Mouse (Mus musculus): ENCODE results near the gene Olfr993. TPM values are rescaled to one million over a fixed set of nuclear protein-coding genes. Genes with fewer than 3 reads are reported as not detected.

Olfr993 gene
- not detected in 2 replicates for polyA plus RNA-seq (2015; fragmentation: Nextera tagmentation; extraction: Ambion mirVana)

DNA sequence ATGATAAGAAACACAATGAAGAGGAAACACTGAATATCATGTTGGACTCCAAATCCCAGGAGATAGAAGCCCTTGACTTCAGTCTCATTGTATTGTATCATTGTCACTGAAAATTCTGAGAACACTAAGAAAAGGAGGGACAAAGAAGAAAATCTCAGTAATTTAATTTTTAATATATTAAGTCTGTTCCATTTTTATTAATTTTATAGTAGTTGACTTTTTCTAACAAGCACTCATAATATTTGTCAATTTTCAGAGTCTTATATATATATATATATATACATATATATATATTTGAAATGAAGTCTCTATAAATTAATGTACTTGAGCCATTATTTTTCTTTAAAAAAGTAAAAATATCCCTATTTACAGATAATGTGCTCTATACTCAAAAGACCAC is at the start of gene Olfr993:
Gene Olfr993 (minus strand): TSS at position 101 of the 400 bp plus-strand sequence.
- Histone ChIP-seq H3K27me3 (ENCODE audit: control insufficient read depth, insufficient read depth, low read length) (no peaks in the 10 kb centered on the region), H3K4me3 (ENCODE audit: low read depth, low read length) (no peak within 1 kb of the TSS), H3K9ac (ENCODE audit: low read length) (no peak within 1 kb of the TSS), H3K27ac (replicated peaks) (no peak within 1 kb of the TSS), H3K4me1 (replicated peaks; ENCODE audit: control insufficient read depth, insufficient read depth) (no peaks in the 10 kb centered on the region), H3K9me3 (ENCODE audit: control insufficient read depth, low read length) (no peaks in the 10 kb centered on the region), H3K4me2 (replicated peaks; ENCODE audit: low read depth) (no peak within 1 kb of the TSS), H3K36me3 (ENCODE audit: control insufficient read depth, insufficient read depth, low read length) (no peaks in the 10 kb centered on the region)
- no peak for DNase-seq (ENCODE audit: low spot score)
- no peak for TF ChIP-seq CTCF (IDR thresholded peaks at IDR 0.05; ENCODE audit: low read depth)
- TF ChIP-seq EP300 (optimal IDR thresholded peaks at IDR 0.05): no peak
- no peak for ATAC-seq (ENCODE audit: low FRiP score, low TSS enrichment)

DNA sequence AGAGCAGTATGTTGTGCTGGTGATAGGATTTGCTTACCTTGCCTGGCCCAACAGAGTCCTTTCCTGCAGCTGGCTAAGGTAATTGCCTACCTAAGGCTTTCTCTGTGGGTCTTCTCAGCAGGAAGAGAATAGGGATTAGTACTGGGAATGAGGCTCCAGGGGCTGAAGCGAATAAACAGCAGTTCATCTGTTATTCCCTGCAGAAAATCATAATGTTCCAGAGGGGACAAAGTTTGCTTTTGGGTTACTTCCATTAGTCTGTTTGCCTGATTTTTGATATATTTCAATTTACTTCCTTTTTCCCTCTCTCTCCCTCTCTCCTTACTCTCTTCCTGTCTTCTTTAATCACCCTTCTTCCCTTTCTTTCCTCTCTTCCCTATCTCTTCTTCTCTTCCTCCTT is 28.9 kb upstream of the Olfr993 start, which contains the start of gene Olfr995:
Gene Olfr995 (minus strand): TSS at position 101 of the 400 bp plus-strand sequence.
- Histone ChIP-seq H3K27ac (replicated peaks) (no peak within 1 kb of the TSS), H3K4me2 (replicated peaks; ENCODE audit: low read depth) (no peak within 1 kb of the TSS), H3K9me3 (ENCODE audit: control insufficient read depth, low read length) (no peaks in the 10 kb centered on the region), H3K9ac (ENCODE audit: low read length) (no peak within 1 kb of the TSS), H3K4me3 (ENCODE audit: low read depth, low read length) (no peak within 1 kb of the TSS), H3K27me3 (ENCODE audit: control insufficient read depth, insufficient read depth, low read length) (no peaks in the 10 kb centered on the region), H3K4me1 (replicated peaks; ENCODE audit: control insufficient read depth, insufficient read depth) (no peaks in the 10 kb centered on the region), H3K36me3 (ENCODE audit: control insufficient read depth, insufficient read depth, low read length) (no peaks in the 10 kb centered on the region)
- ATAC-seq (ENCODE audit: low FRiP score, low TSS enrichment) (no peak), DNase-seq (ENCODE audit: low spot score) (no peak)
- no peak for TF ChIP-seq EP300 (optimal IDR thresholded peaks at IDR 0.05)
- no peak for TF ChIP-seq CTCF (IDR thresholded peaks at IDR 0.05; ENCODE audit: low read depth)
- WGBS: 30% methylated on average over 1 of the region's 1 CpGs

DNA sequence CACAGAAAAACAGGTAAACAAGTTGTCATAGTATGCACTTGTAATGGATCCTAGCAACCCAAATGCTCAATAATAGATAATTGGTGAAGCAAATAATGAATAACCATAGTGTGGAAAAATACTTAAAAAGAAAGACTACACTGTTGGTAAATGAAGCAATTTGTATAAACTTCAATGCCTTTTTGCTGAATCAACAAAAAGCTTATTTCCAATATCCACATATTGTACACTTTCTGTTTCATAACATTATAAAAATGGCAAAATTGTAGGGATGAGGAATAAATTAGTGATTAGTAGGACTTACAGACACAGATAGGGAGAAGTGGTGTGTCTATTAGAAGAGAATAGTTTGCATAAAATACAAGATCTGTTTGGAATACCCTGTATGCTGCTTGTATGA is 27.9 kb upstream of the Olfr993 start:
- no peak for DNase-seq (ENCODE audit: low spot score)
- H3K9ac ChIP-seq (ENCODE audit: low read length): no peak overlapping the region
- H3K9me3 ChIP-seq (ENCODE audit: control insufficient read depth, low read length): no peaks in the 10 kb centered on the region
- H3K27me3 ChIP-seq (ENCODE audit: control insufficient read depth, insufficient read depth, low read length): no peaks in the 10 kb centered on the region
- no peak overlapping the region for H3K27ac ChIP-seq (replicated peaks)
- no peak overlapping the region for H3K4me3 ChIP-seq (ENCODE audit: low read depth, low read length)
- TF ChIP-seq CTCF (IDR thresholded peaks at IDR 0.05; ENCODE audit: low read depth): no peak
- no peak for TF ChIP-seq EP300 (optimal IDR thresholded peaks at IDR 0.05)
- H3K4me2 ChIP-seq (replicated peaks; ENCODE audit: low read depth): no peak overlapping the region
- no peaks in the 10 kb centered on the region for H3K36me3 ChIP-seq (ENCODE audit: control insufficient read depth, insufficient read depth, low read length)
- ATAC-seq (ENCODE audit: low FRiP score, low TSS enrichment): no peak
- H3K4me1 ChIP-seq (replicated peaks; ENCODE audit: control insufficient read depth, insufficient read depth): no peaks in the 10 kb centered on the region

DNA sequence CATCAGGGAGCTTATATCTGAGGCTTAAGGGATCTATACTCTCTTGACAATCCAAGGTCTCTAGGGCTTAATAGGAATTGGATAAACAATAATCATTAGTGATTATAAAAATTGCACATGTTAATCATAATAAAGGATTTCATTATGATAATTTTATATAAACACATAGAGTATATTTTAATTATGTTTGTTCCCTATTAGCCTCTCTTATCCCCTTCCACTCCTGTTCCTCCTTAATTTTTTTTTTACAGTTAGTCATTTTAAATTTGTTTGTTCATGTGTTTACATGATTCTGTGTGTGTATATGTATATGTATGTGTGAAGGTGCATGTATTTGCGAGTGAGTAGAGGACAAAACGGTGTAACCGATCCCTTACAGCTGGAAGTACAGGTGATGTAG is 21.7 kb upstream of the Olfr993 start, which contains the start of gene Olfr994:
Gene Olfr994 (minus strand): TSS at position 101 of the 400 bp plus-strand sequence.
- no peaks in the 10 kb centered on the region for H3K4me1 ChIP-seq (replicated peaks; ENCODE audit: control insufficient read depth, insufficient read depth)
- DNase-seq (ENCODE audit: low spot score): no peak
- no peak within 1 kb of the TSS for H3K27ac ChIP-seq (replicated peaks)
- no peaks in the 10 kb centered on the region for H3K27me3 ChIP-seq (ENCODE audit: control insufficient read depth, insufficient read depth, low read length)
- no peak within 1 kb of the TSS for H3K9ac ChIP-seq (ENCODE audit: low read length)
- no peaks in the 10 kb centered on the region for H3K36me3 ChIP-seq (ENCODE audit: control insufficient read depth, insufficient read depth, low read length)
- no peak within 1 kb of the TSS for H3K4me2 ChIP-seq (replicated peaks; ENCODE audit: low read depth)
- ATAC-seq (ENCODE audit: low FRiP score, low TSS enrichment): no peak
- H3K9me3 ChIP-seq (ENCODE audit: control insufficient read depth, low read length): no peaks in the 10 kb centered on the region
- H3K4me3 ChIP-seq (ENCODE audit: low read depth, low read length): no peak within 1 kb of the TSS
- 85% methylated on average over 3 of the region's 3 CpGs for WGBS
- TF ChIP-seq EP300 (optimal IDR thresholded peaks at IDR 0.05) (no peak), CTCF (IDR thresholded peaks at IDR 0.05; ENCODE audit: low read depth) (no peak)

DNA sequence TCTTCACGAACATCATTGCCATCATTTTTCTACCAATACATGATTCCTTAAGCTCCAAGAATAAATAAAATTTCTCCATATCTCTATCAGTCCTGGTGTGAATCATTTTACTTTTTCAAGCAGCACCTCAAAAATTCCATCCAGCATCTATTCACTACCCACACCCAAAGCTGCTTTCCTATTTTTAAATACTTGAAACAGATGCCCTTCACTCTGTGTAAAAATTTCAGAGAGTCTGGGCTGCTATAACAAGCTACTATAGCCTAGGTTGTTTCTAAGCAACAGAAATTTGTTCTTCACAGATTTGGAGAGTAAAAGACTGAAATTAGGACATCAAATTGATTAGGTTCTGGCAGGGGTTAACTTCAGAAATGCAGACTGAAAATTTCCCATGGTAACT is 11.2 kb upstream of the Olfr993 start:
- Histone ChIP-seq H3K36me3 (ENCODE audit: control insufficient read depth, insufficient read depth, low read length) (no peaks in the 10 kb centered on the region), H3K27me3 (ENCODE audit: control insufficient read depth, insufficient read depth, low read length) (no peaks in the 10 kb centered on the region), H3K4me1 (replicated peaks; ENCODE audit: control insufficient read depth, insufficient read depth) (no peaks in the 10 kb centered on the region), H3K9me3 (ENCODE audit: control insufficient read depth, low read length) (no peaks in the 10 kb centered on the region), H3K4me2 (replicated peaks; ENCODE audit: low read depth) (no peak overlapping the region), H3K9ac (ENCODE audit: low read length) (no peak overlapping the region), H3K27ac (replicated peaks) (no peak overlapping the region), H3K4me3 (ENCODE audit: low read depth, low read length) (no peak overlapping the region)
- 42% methylated on average over 1 of the region's 1 CpGs for WGBS
- ATAC-seq (ENCODE audit: low FRiP score, low TSS enrichment) (no peak), DNase-seq (ENCODE audit: low spot score) (no peak)
- TF ChIP-seq EP300 (optimal IDR thresholded peaks at IDR 0.05): no peak
- TF ChIP-seq CTCF (IDR thresholded peaks at IDR 0.05; ENCODE audit: low read depth): no peak

DNA sequence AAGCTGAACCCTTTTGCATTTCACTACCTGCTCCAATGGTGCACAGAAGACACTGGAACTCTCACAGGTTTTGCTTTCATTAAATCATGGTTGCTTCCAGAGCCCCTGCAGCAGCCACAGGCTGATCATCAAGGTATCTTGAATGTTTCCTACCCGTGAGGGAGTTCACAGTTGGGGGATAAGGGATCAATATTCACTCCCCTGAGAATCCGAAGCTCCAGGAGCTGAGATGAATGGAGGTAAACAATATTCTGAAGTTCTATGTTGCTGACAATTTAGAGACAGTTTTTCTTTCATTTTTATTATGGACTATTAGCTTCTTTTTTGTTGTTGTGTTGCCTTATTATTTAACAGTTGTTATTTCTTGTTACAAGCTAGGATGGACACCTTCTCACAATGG is 5.3 kb downstream of the Olfr993 start, which contains the start of gene Olfr992:
Gene Olfr992 (minus strand): TSS at position 101 of the 400 bp plus-strand sequence.
- TF ChIP-seq EP300 (optimal IDR thresholded peaks at IDR 0.05): no peak
- TF ChIP-seq CTCF (IDR thresholded peaks at IDR 0.05; ENCODE audit: low read depth): no peak
- WGBS: 28% methylated on average over 2 of the region's 2 CpGs

More for the DNA sequence above, 5.3 kb downstream of the Olfr993 start, which contains the start of gene Olfr992:
- H3K4me3 ChIP-seq (ENCODE audit: low read depth, low read length): no peak within 1 kb of the TSS
- ATAC-seq (ENCODE audit: low FRiP score, low TSS enrichment) (no peak), DNase-seq (ENCODE audit: low spot score) (no peak)
- H3K27ac ChIP-seq (replicated peaks): no peak within 1 kb of the TSS
- no peaks in the 10 kb centered on the region for H3K4me1 ChIP-seq (replicated peaks; ENCODE audit: control insufficient read depth, insufficient read depth)
- H3K9me3 ChIP-seq (ENCODE audit: control insufficient read depth, low read length): no peaks in the 10 kb centered on the region
- no peak within 1 kb of the TSS for H3K4me2 ChIP-seq (replicated peaks; ENCODE audit: low read depth)
- H3K27me3 ChIP-seq (ENCODE audit: control insufficient read depth, insufficient read depth, low read length): no peaks in the 10 kb centered on the region
- no peaks in the 10 kb centered on the region for H3K36me3 ChIP-seq (ENCODE audit: control insufficient read depth, insufficient read depth, low read length)
- H3K9ac ChIP-seq (ENCODE audit: low read length): no peak within 1 kb of the TSS

Other genes starting within 250 kb of the Olfr993 start
- 1.1 and 1.2 TPM in 2 replicates for gene Lrrc55, start 217.7 kb downstream of the Olfr993 start, polyA plus RNA-seq (2015; fragmentation: Nextera tagmentation; extraction: Ambion mirVana)
- not detected in 2 replicates for gene Olfr987, start 75.6 kb downstream of the Olfr993 start, polyA plus RNA-seq (2015; fragmentation: Nextera tagmentation; extraction: Ambion mirVana)
- gene Olfr988, start 51.6 kb downstream of the Olfr993 start, polyA plus RNA-seq (2015; fragmentation: Nextera tagmentation; extraction: Ambion mirVana): not detected in 2 replicates
- gene Olfr992, start 5.4 kb downstream of the Olfr993 start, polyA plus RNA-seq (2015; fragmentation: Nextera tagmentation; extraction: Ambion mirVana): not detected in 2 replicates
- not detected in 2 replicates for gene Olfr994, start 21.6 kb upstream of the Olfr993 start, polyA plus RNA-seq (2015; fragmentation: Nextera tagmentation; extraction: Ambion mirVana)
- not detected in 2 replicates for gene Olfr995, start 28.8 kb upstream of the Olfr993 start, polyA plus RNA-seq (2015; fragmentation: Nextera tagmentation; extraction: Ambion mirVana)
- gene 4833423E24Rik, start 104.1 kb upstream of the Olfr993 start, polyA plus RNA-seq (2015; fragmentation: Nextera tagmentation; extraction: Ambion mirVana): 60.6 and 61.5 TPM in 2 replicates
- not detected in 2 replicates for gene Olfr996, start 164.3 kb upstream of the Olfr993 start, polyA plus RNA-seq (2015; fragmentation: Nextera tagmentation; extraction: Ambion mirVana)
- gene Olfr998, start 174.1 kb upstream of the Olfr993 start, polyA plus RNA-seq (2015; fragmentation: Nextera tagmentation; extraction: Ambion mirVana): 0.10 TPM in 1 of 2 replicates, not detected in the other
- gene Olfr1000, start 197.0 kb upstream of the Olfr993 start, polyA plus RNA-seq (2015; fragmentation: Nextera tagmentation; extraction: Ambion mirVana): not detected in 2 replicates
- not detected in 2 replicates for gene Olfr1002, start 235.8 kb upstream of the Olfr993 start, polyA plus RNA-seq (2015; fragmentation: Nextera tagmentation; extraction: Ambion mirVana)
- not detected in 2 replicates for gene Olfr154, start 249.6 kb upstream of the Olfr993 start, polyA plus RNA-seq (2015; fragmentation: Nextera tagmentation; extraction: Ambion mirVana)